32 mouse cellular contexts compared by ENCODE assay signal in genomic region chr7:107656451-107656850, GRCm38 (mm10). TPM values are rescaled to one million over a fixed set of nuclear protein-coding genes. Genes with fewer than 3 reads are reported as not detected.
DNase-seq lines count a peak whose midpoint lies in the region; ATAC-seq and TF ChIP-seq lines count a peak whose summit lies in the region.
"Had no signal": no experiment of that assay in that cellular context is flagged by ENCODE, and none has a peak within 500 bp of the region (broad histone marks: within the 10 kb centered on the region; RNA-seq: fewer than 3 reads in every experiment).

No protein-coding gene starts in this region.

- no peaks in the 10 kb centered on the region for H3K27me3 ChIP-seq in liver, embryonic 12.5 days (replicated peaks)
- H3K27me3 ChIP-seq in liver, postnatal 0 days (ENCODE audit: insufficient read depth, low read length) = no peaks in the 10 kb centered on the region
- H3K27me3 ChIP-seq: embryonic facial prominence, embryonic 15.5 days; forebrain, embryonic 15.5 days; heart, embryonic 13.5 days; hindbrain, embryonic 13.5 days had no signal

- no peak overlapping the region for H3K4me3 ChIP-seq in liver, embryonic 12.5 days
- H3K4me3 ChIP-seq in liver, postnatal 0 days (ENCODE audit: low read depth, low read length) = no peak overlapping the region
- H3K4me3 ChIP-seq: embryonic facial prominence, embryonic 15.5 days; forebrain, embryonic 15.5 days; heart, adult 2 months; heart, embryonic 10.5 days; heart, embryonic 13.5 days; hindbrain, embryonic 13.5 days had no signal

- H3K27ac ChIP-seq in liver, embryonic 12.5 days = no peak overlapping the region
- no peak overlapping the region for H3K27ac ChIP-seq in liver, postnatal 0 days (ENCODE audit: low read depth)
- H3K27ac ChIP-seq: embryonic facial prominence, embryonic 15.5 days; forebrain, embryonic 15.5 days; heart, adult 2 months; heart, embryonic 10.5 days; heart, embryonic 13.5 days; hindbrain, embryonic 13.5 days had no signal

- no peak overlapping the region for H3K4me2 ChIP-seq in liver, embryonic 12.5 days
- H3K4me2 ChIP-seq in liver, postnatal 0 days (ENCODE audit: low read depth, low read length) = no peak overlapping the region
- H3K4me2 ChIP-seq: embryonic facial prominence, embryonic 15.5 days; forebrain, embryonic 15.5 days; heart, embryonic 13.5 days; hindbrain, embryonic 13.5 days had no signal

- H3K9me3 ChIP-seq in liver, embryonic 12.5 days (replicated peaks) = no peaks in the 10 kb centered on the region
- no peaks in the 10 kb centered on the region for H3K9me3 ChIP-seq in liver, postnatal 0 days (ENCODE audit: low read length)
- H3K9me3 ChIP-seq: embryonic facial prominence, embryonic 15.5 days; forebrain, embryonic 15.5 days; heart, embryonic 10.5 days; heart, embryonic 13.5 days; hindbrain, embryonic 13.5 days had no signal

- no peak overlapping the region for H3K9ac ChIP-seq in liver, embryonic 12.5 days
- no peak overlapping the region for H3K9ac ChIP-seq in liver, postnatal 0 days (replicated peaks)
- H3K9ac ChIP-seq: embryonic facial prominence, embryonic 15.5 days; forebrain, embryonic 15.5 days; heart, embryonic 13.5 days; hindbrain, embryonic 13.5 days had no signal

- H3K4me1 ChIP-seq in liver, embryonic 12.5 days = no peaks in the 10 kb centered on the region
- H3K4me1 ChIP-seq in liver, postnatal 0 days (ENCODE audit: insufficient read depth) = no peaks in the 10 kb centered on the region
- H3K4me1 ChIP-seq: forebrain, embryonic 15.5 days; hindbrain, embryonic 13.5 days had no signal

- peak; percentile 32; the same call in 1 of the 2 replicates for ATAC-seq in liver, embryonic 12.5 days
- ATAC-seq in liver, postnatal 0 days = no peak
- ATAC-seq in hematopoietic stem cell, adult 5-6 weeks (replicated peaks in 1 of 2; ENCODE audit: insufficient read depth in 1 of 2, low FRiP score in 2 of 2, low TSS enrichment in 1 of 2, low read depth in 1 of 2, poor library complexity in 2 of 2, severe bottlenecking in 2 of 2) = peak; percentile 34 to 40; a peak in 1 of 4 replicates
- ATAC-seq in megakaryocyte-erythroid progenitor cell, adult 5-6 weeks (replicated peaks; ENCODE audit: low FRiP score, low TSS enrichment, poor library complexity, severe bottlenecking) = peak; percentile 37
- ATAC-seq: activated CD4-positive, CD25-positive, alpha-beta regulatory T cell, adult 4 months; CD4-positive, CD25-positive, alpha-beta regulatory T cell, adult 4 months; forebrain, embryonic 15.5 days; hindbrain, embryonic 16.5 days; intestine, postnatal 0 days had no signal

- WGBS in liver, embryonic 12.5 days (ENCODE audit: insufficient replicate concordance) = 32% methylated on average over 6 of the region's 6 CpGs
- 41% methylated on average over 6 of the region's 6 CpGs for WGBS in liver, postnatal 0 days (ENCODE audit: insufficient replicate concordance)

- H3K36me3 ChIP-seq in liver, embryonic 12.5 days = no peaks in the 10 kb centered on the region
- no peaks in the 10 kb centered on the region for H3K36me3 ChIP-seq in liver, postnatal 0 days (replicated peaks; ENCODE audit: insufficient read depth, low read length)
- H3K36me3 ChIP-seq: embryonic facial prominence, embryonic 15.5 days; forebrain, embryonic 15.5 days; heart, embryonic 10.5 days; heart, embryonic 13.5 days; hindbrain, embryonic 13.5 days had no signal

- no peak for TF ChIP-seq EP300 in liver, postnatal 0 days (IDR thresholded peaks at IDR 0.05; ENCODE audit: low read depth)

- no peak for DNase-seq in liver, postnatal 0 days
- no peak for DNase-seq in adrenal gland, adult (ENCODE audit: inconsistent age in 2 of 2, low spot score in 1 of 2)
- no peak for DNase-seq in Muller cell, postnatal 12 days (ENCODE audit: inconsistent ontology term)
- DNase-seq: adrenal gland, postnatal 10 days; adrenal gland, postnatal 36 days; cerebellum, adult 18-20 months; cerebellum, adult 9-10 months; cerebellum, postnatal 14 days; embryo, embryonic 11 days; gastrocnemius, postnatal 25 days; heart, adult 2 months; heart, postnatal 14 days; heart, postnatal 4 days had no signal

- TF ChIP-seq CTCF in liver, postnatal 0 days (IDR thresholded peaks at IDR 0.05; ENCODE audit: low read depth) = no peak

RNA-seq across cellular contexts. Expression of gene 5330417H12Rik, which starts 31.5 kb away (rescaled TPM):
- polyA plus RNA-seq in liver, embryonic 12.5 days (2016; fragmentation: Nextera tagmentation; extraction: Ambion mirVana) = not detected in 2 replicates
- polyA plus RNA-seq in liver, postnatal 0 days (2015; fragmentation: Nextera tagmentation; extraction: Ambion mirVana) = 0.08 TPM in 1 of 2 replicates, not detected in the other
- total RNA-seq in hematopoietic stem cell, adult 5-6 weeks (2017) = not detected in 2 replicates
- total RNA-seq in megakaryocyte-erythroid progenitor cell, adult 5-6 weeks (2014; fragmentation: Nextera tagmentation) = not detected in 2 replicates
- total RNA-seq in megakaryocyte-erythroid progenitor cell, adult 5-6 weeks (2017) = not detected in 2 replicates
- total RNA-seq: adrenal gland, adult 18-20 months; adrenal gland, postnatal 10 days; adrenal gland, postnatal 36 days; gastrocnemius, adult 8-10 months; gastrocnemius, postnatal 25 days; heart, adult 2 months; heart, postnatal 14 days; heart, postnatal 4 days; MEL had no signal
- polyA plus RNA-seq: activated CD4-positive, CD25-positive, alpha-beta regulatory T cell, adult 4 months; C2C12; CD4-positive, CD25-positive, alpha-beta regulatory T cell, adult 4 months; embryonic facial prominence, embryonic 11.5 days; forebrain, embryonic 11.5 days; forebrain, embryonic 15.5 days; heart, adult 2 months; heart, embryonic 13.5 days; heart, embryonic 16.5 days; hindbrain, embryonic 13.5 days; hindbrain, embryonic 16.5 days; intestine, postnatal 0 days had no signal
